Mouse (Mus musculus) hindbrain, embryonic 16.5 days (tissue): ENCODE results near the gene Acss2. TPM values are rescaled to one million over a fixed set of nuclear protein-coding genes. Genes with fewer than 3 reads are reported as not detected.
"Not testable (repeated sequence)": the region's sequence is repeated elsewhere in the genome, so short reads cannot be mapped to it uniquely, and the experiment has no call there.

ENCODE experiments used
- ATAC-seq: fragments of 200-750 bp; cut with Nextera tagmentation; 2 replicates; pipeline ENCODE4 v1.8.0; 2017; ENCODE audit warnings: moderate TSS enrichment, moderate library complexity
- H3K27ac ChIP-seq: fragments of 300-500 bp; sonication (generic); 2 replicates; pipeline ENCODE4 v1.5.1; 2014; ENCODE audit warnings: low read depth, mild to moderate bottlenecking, control low read depth, low read length, moderate library complexity
- H3K27me3 ChIP-seq: fragments of 300-500 bp; sonication (generic); replicated peaks from 2 replicates; pipeline ENCODE4 v1.6.1; 2014; ENCODE audit warnings: low read length; ENCODE audit not compliant: control insufficient read depth, insufficient read depth
- H3K36me3 ChIP-seq: fragments of 300-500 bp; sonication (generic); 2 replicates; pipeline ENCODE4 v1.6.1; 2014; ENCODE audit warnings: mild to moderate bottlenecking, low read length, moderate library complexity, mixed read lengths; ENCODE audit not compliant: control insufficient read depth, insufficient read depth
- H3K4me1 ChIP-seq: fragments of 300-500 bp; sonication (generic); 2 replicates; pipeline ENCODE4 v1.6.1; 2014; ENCODE audit warnings: low read depth, low read length; ENCODE audit not compliant: control insufficient read depth, insufficient read depth
- H3K4me2 ChIP-seq: fragments of 300-500 bp; sonication (generic); 2 replicates; pipeline ENCODE4 v1.6.1; 2014; ENCODE audit warnings: mild to moderate bottlenecking, low read length, control low read depth, moderate library complexity
- H3K4me3 ChIP-seq: fragments of 300-500 bp; sonication (generic); 2 replicates; pipeline ENCODE4 v1.5.1; 2014; ENCODE audit warnings: mild to moderate bottlenecking, low read length, control low read depth, moderate library complexity
- H3K9ac ChIP-seq: fragments of 300-500 bp; sonication (generic); 2 replicates; pipeline ENCODE4 v1.6.1; 2014; ENCODE audit warnings: low read depth, mild to moderate bottlenecking, control low read depth, low read length, moderate library complexity
- H3K9me3 ChIP-seq: fragments of 300-500 bp; sonication (generic); 2 replicates; pipeline ENCODE4 v1.6.1; 2014; ENCODE audit warnings: mild to moderate bottlenecking, low read length, moderate library complexity; ENCODE audit not compliant: control insufficient read depth
- WGBS: fragments of 180-500 bp; shearing (Covaris S2); extraction: QIAGEN DNeasy Blood & Tissue Kit; methylation state at CpG from one replicate; pipeline ENCODE4 v1.1.7; 2014; 5-methylcytosine and 5-hydroxymethylcytosine counted together
- polyA plus RNA-seq: library from polyadenylated mRNA; unstranded; fragments of >200 nt; fragmentation: Nextera tagmentation; extraction: Ambion mirVana; gene quantifications from 2 replicates; pipeline ENCODE4 v1.2.1, GENCODE M21; 2015

Acss2 gene
- polyA plus RNA-seq, 1 experiment from 2014 or later = 29.3 TPM

DNA sequence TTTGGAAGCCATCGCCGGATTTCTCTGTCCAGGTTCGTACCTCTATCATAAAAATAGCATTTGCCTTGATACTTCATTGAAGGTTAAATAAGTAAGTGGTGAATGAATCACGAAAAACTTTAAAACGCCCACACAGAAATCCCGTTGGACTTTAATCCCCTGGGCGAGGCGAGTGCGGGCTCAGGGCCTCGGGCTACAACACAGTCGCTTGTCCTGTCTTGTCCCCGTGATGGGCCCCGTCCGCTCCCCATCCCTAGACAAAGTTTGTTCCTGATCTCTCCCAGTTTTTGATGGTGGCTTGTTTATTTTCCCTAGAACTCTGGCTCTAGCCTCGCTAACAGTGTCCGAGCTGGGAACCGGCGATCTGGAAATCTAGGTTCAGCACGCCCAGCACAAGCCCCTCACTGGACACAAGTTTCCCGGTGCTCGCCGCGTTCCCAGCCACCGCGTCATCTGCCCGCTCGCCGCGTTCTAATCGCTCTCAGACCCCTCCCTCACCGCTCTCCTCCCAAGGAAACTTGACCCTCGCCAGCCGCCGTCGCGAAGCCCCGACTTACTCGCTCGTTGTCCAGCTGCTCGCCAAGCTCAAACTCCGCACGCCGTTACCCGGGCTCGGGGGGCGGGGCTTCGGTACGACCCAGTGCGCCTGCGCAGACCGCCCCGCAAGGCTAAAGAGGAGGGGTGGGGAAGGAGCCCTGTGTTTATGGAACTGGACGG is 74.5 kb downstream of the Acss2 start, which contains the start of gene Gss:
Gene Gss (minus strand): TSS at position 674 of the 717 bp plus-strand sequence.
- under 1% methylated on average over 53 of the region's 53 CpGs for WGBS
- peak within 1 kb of the TSS; percentile 51 for H3K4me3 ChIP-seq
- no peaks in the 10 kb centered on the region; the same call in 1 of the 2 replicates for H3K27me3 ChIP-seq

DNA sequence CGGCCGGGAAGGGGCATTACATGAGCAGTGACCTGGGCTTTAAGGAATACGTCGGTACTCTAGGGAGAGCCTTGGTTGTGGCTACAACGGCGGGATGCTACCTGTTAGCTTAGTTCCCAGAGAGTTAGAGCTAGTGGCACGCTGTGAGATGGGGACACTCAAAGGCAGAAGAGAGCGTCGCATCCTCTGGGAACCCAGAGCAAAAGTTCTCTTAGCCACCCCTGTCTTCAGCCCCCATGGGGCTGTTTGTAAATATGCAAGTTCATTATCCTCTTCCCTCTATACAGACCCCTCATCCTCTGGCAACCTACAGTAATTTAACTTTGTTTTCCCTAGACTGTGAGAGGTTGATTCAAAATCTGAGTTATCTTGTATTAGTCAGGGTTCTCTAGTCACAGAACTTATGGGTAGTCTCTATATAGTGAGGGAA is 75.1 kb downstream of the Acss2 start:
- 0% methylated on average over 9 of the region's 9 CpGs for WGBS
- Histone ChIP-seq H3K27ac (peak overlapping the region; percentile 60), H3K36me3 (no peaks in the 10 kb centered on the region), H3K4me3 (peak overlapping the region; percentile 51), H3K4me1 (peaks cover 14% of the 10 kb centered on the region), H3K4me2 (peak overlapping the region; percentile 90), H3K9ac (peak overlapping the region; percentile 72), H3K9me3 (no peaks in the 10 kb centered on the region), H3K27me3 (no peaks in the 10 kb centered on the region; the same call in 1 of the 2 replicates)
- no peak for ATAC-seq

More for the DNA sequence above, 74.5 kb downstream of the Acss2 start, which contains the start of gene Gss:
- ATAC-seq = peak; percentile 95
- Histone ChIP-seq H3K4me1 (peaks cover 14% of the 10 kb centered on the region), H3K27ac (peak within 1 kb of the TSS; percentile 76), H3K36me3 (no peaks in the 10 kb centered on the region), H3K9ac (peak within 1 kb of the TSS; percentile 72), H3K9me3 (no peaks in the 10 kb centered on the region), H3K4me2 (peak within 1 kb of the TSS; percentile 90)

DNA sequence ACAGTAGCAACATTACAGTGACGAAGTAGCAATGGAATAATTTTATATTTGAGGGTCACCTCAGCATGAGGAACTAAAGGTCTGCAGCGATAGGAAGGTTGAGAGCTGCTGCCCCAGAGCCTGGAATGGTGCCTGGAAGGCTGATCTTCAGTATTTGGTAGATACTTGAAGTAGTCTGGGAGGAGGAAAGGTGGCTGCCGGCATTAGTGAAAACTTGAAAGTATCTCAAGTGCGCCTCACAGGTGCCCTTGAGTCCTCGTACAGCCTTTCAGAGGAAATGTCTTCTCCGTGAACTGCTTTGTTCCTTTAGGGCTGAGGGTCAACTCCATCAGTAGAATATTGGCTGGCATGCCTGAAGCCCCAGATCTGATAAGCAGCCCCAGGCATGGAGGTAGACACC is 77.8 kb downstream of the Acss2 start:
- no peak overlapping the region for H3K4me2 ChIP-seq
- H3K4me1 ChIP-seq = peaks cover 14% of the 10 kb centered on the region
- H3K27me3 ChIP-seq = no peaks in the 10 kb centered on the region; the same call in 1 of the 2 replicates
- H3K4me3 ChIP-seq = no peak overlapping the region
- H3K36me3 ChIP-seq = no peaks in the 10 kb centered on the region
- 75% methylated on average over 6 of the region's 6 CpGs for WGBS
- no peak for ATAC-seq
- H3K27ac ChIP-seq = no peak overlapping the region
- H3K9ac ChIP-seq = no peak overlapping the region
- no peaks in the 10 kb centered on the region for H3K9me3 ChIP-seq

DNA sequence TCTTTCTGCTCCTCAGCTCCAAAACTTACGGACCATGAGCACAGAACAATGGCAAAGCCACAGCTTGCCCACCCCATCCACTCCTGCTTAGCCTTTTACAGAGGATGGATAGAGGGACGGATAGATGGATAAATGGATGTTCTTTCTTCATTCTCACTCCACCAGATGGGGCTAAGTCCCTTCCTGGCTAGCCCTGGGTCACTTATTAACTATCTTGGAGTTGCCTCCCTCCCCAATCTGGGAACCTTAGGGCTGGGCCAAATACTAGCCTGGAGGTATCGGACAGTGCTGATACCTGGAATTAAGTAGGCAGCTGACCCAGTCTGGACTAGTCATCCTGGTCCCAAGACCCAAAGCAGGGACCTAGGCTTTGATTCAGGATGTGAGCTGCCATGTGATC is 86.0 kb downstream of the Acss2 start:
- ATAC-seq = no peak
- Histone ChIP-seq H3K4me3 (no peak overlapping the region), H3K4me1 (no peaks in the 10 kb centered on the region), H3K36me3 (no peaks in the 10 kb centered on the region), H3K4me2 (no peak overlapping the region), H3K9me3 (no peaks in the 10 kb centered on the region), H3K27ac (no peak overlapping the region), H3K9ac (no peak overlapping the region), H3K27me3 (no peaks in the 10 kb centered on the region)
- WGBS = 58% methylated on average over 3 of the region's 3 CpGs

DNA sequence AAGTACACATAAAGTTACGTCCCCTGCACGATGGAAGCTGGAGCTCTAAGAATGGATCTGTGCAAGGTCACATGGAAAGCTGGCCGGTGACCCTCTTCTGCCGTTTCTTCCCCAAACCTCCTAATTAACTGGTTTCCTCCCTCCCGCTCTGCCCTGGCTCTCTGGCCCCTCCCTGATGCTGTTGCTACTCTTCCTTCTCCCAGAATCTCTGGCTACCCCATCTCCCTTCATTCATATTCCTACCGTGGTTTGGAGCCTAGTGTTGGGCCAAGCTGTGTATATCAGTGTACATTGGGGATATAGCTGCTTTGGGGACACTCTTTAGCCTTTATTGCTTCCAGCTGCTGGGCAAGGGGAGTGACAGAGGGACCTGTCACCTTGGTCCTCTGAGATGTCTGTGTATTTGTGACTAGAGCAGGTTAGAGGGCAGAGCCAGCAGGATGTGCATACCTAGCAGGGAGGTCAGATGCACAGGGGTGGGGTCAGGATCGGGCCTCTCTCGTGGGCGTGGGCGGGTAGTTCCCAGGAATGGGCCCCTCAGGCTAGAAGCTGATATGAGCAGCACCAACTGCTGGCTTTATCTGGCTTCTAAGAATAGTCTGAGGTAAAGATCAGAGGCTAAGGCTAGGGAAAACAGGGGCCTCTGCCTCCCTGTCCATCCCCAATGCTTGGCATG is 87.0 kb downstream of the Acss2 start:
- no peak overlapping the region for H3K27ac ChIP-seq
- H3K4me2 ChIP-seq = no peak overlapping the region
- 60% methylated on average over 10 of the region's 10 CpGs for WGBS
- H3K4me1 ChIP-seq = no peaks in the 10 kb centered on the region
- no peak overlapping the region for H3K4me3 ChIP-seq
- H3K36me3 ChIP-seq = no peaks in the 10 kb centered on the region
- no peaks in the 10 kb centered on the region for H3K9me3 ChIP-seq
- ATAC-seq = no peak
- H3K9ac ChIP-seq = no peak overlapping the region
- no peaks in the 10 kb centered on the region for H3K27me3 ChIP-seq

DNA sequence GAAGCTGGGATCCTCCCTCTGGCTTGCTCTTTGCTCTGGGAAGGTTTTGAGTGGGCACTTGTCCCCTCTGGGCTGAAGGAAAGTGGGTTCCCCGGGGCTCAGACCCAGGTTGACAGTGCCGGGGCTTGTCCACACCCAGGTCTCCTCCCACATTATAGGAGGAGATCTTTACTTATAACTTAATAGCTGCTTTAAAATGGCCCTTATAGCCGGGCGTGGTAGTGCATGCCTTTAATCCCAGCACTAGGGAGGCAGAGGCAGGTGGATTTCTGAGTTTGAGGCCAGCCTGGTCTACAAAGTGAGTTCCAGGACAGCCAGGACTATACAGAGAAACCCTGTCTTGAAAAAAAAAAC is 87.5 kb downstream of the Acss2 start:
- 77% methylated on average over 4 of the region's 4 CpGs for WGBS
- H3K36me3 ChIP-seq = not testable (repeated sequence)

DNA sequence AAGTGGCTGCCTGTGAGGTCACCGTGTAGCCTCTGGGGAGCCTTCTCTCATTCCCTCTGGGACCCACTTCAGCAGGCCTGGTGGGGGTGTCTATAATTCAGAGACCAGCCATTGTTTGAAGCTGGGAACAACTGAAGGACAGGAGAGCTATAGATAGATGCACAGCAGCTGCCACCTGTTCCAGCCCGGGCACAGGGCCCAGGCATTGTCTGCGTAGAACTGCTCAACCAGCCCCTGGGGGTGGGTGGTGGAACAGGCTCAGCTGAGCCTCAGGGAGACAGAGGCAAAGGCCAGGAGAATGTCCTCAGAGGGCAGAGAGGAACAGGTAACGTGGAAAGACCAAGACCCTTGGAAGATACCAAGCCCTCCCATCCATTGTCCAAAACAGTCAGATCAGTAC is 88.6 kb downstream of the Acss2 start:
- WGBS = 74% methylated on average over 4 of the region's 4 CpGs
- no peak overlapping the region for H3K27ac ChIP-seq
- no peaks in the 10 kb centered on the region for H3K9me3 ChIP-seq
- ATAC-seq = no peak
- H3K9ac ChIP-seq = no peak overlapping the region
- no peaks in the 10 kb centered on the region for H3K27me3 ChIP-seq
- H3K36me3 ChIP-seq = no peaks in the 10 kb centered on the region
- H3K4me3 ChIP-seq = no peak overlapping the region
- no peak overlapping the region for H3K4me2 ChIP-seq
- H3K4me1 ChIP-seq = no peaks in the 10 kb centered on the region

More for the DNA sequence above, 87.5 kb downstream of the Acss2 start:
- not testable (repeated sequence) for H3K9ac ChIP-seq, H3K9me3 ChIP-seq, H3K4me3 ChIP-seq, H3K27me3 ChIP-seq, H3K4me1 ChIP-seq, H3K4me2 ChIP-seq, ATAC-seq, H3K27ac ChIP-seq

DNA sequence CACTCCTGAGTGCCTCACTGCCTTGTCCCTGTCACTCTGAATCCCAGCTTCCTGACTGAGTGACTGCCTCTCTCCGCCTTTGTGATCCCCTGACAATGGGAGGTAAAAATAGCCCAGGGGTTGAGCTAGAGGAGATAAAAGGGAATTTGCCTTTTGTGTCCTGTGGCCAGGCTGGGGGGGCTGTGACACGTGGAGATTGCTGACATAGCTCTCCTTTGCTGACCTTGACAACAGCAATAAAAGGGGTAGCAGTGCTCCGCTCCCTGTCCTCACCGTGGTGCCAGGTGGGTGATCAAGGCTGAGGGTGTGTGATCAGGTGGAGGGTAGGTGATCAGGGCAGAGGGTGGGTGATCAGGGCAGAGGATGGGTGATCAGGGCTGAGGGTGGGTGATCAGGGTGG is 93.2 kb downstream of the Acss2 start, which contains the start of gene Myh7b:
Gene Myh7b (plus strand): TSS at position 235 of the 400 bp plus-strand sequence.
- no peak within 1 kb of the TSS for H3K4me3 ChIP-seq
- no peaks in the 10 kb centered on the region for H3K36me3 ChIP-seq
- H3K27me3 ChIP-seq = no peaks in the 10 kb centered on the region; the same call in 1 of the 2 replicates
- WGBS = 36% methylated on average over 4 of the region's 4 CpGs
- no peak within 1 kb of the TSS for H3K27ac ChIP-seq
- H3K4me1 ChIP-seq = peaks cover 5% of the 10 kb centered on the region; the same call in 1 of the 2 replicates
- H3K9me3 ChIP-seq = no peaks in the 10 kb centered on the region
- no peak within 1 kb of the TSS for H3K9ac ChIP-seq
- no peak for ATAC-seq
- H3K4me2 ChIP-seq = no peak within 1 kb of the TSS

DNA sequence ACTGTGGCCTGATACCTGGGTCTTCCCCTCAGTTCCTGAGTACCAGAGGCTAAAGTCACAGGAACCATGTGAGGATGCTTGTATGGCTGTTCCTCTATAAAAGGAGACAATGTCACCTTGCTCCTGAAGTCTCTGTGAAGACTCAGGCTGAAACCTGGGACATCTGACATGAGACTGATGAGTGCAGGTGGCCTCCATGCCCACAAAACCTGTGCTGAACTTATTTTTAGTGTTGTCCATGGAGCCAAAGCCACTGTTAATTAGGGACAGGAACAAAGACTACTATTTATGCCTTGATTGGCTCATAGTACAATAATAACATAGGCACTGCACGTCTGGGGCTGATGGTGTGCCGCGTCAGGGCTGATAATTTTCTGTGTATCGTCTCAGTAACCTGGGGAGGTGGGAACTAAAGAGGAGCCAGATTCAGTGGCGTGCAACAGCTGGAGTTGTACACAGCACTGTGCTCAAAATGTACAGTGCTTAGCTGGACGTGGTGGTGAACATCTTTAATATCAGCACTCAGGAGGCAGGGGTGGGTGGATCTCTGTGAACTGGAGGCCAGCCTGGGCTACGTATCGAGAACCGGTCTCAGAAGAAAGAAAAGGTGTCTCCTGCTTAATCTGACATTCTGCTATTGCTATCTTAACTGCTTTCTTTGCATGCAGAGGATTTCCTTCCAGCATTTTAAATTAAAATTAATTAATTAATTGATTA is 94.2 kb downstream of the Acss2 start:
- no peak overlapping the region for H3K9ac ChIP-seq
- WGBS = 87% methylated on average over 9 of the region's 9 CpGs

More for the DNA sequence above, 94.2 kb downstream of the Acss2 start:
- Histone ChIP-seq H3K27ac (no peak overlapping the region), H3K4me1 (peaks cover 5% of the 10 kb centered on the region; the same call in 1 of the 2 replicates), H3K36me3 (no peaks in the 10 kb centered on the region), H3K27me3 (no peaks in the 10 kb centered on the region; the same call in 1 of the 2 replicates), H3K4me2 (no peak overlapping the region), H3K9me3 (no peaks in the 10 kb centered on the region), H3K4me3 (no peak overlapping the region)
- no peak for ATAC-seq
